Mouse (Mus musculus) adrenal gland, adult 8-10 months (tissue): ENCODE measurements around the gene 4933425L06Rik. TPM values are rescaled to one million over a fixed set of nuclear protein-coding genes. Genes with fewer than 3 reads are reported as not detected.
A peak's percentile ranks its signal among the peaks of the same experiment; 100 is the strongest.

ENCODE experiments used
- DNase-seq: peaks from one replicate; pipeline ENCODE4 v3.0.0; 2022
- total RNA-seq, 4 experiments: library from RNA; stranded (reverse); gene quantifications; 2 replicates each; pipeline ENCODE4 v1.2.4; 2022

The 4933425L06Rik gene
- not detected for total RNA-seq

GRCm38 (mm10) chr13:105081862-105082261, at the start of gene 4933425L06Rik:
4933425L06Rik (plus strand) TSS chr13:105082122.
- DNase-seq, result no peak

- no peak for DNase-seq
Observed at GRCm38 (mm10) chr13:105037816-105038215, 44.1 kb upstream of the 4933425L06Rik start.

GRCm38 (mm10) chr13:105038334-105038733, 43.6 kb upstream of the 4933425L06Rik start:
- no peak for DNase-seq

- DNase-seq, result no peak
Observed at GRCm38 (mm10) chr13:105043882-105044281, 38.0 kb upstream of the 4933425L06Rik start.

GRCm38 (mm10) chr13:105047377-105047776, 34.5 kb upstream of the 4933425L06Rik start:
- no peak for DNase-seq

GRCm38 (mm10) chr13:105048662-105049061, 33.3 kb upstream of the 4933425L06Rik start:
- DNase-seq, result no peak

- no peak for DNase-seq
Observed at GRCm38 (mm10) chr13:105051432-105051831, 30.5 kb upstream of the 4933425L06Rik start.

- DNase-seq, result no peak
Observed at GRCm38 (mm10) chr13:105053618-105054017, 28.3 kb upstream of the 4933425L06Rik start.

GRCm38 (mm10) chr13:105054181-105054940, 27.6 kb upstream of the 4933425L06Rik start, which contains the start of gene Rgs7bp:
Rgs7bp (minus strand) TSS chr13:105054930.
- DNase-seq, result peak; percentile 26

- DNase-seq, result no peak
Observed at GRCm38 (mm10) chr13:105054941-105055309, 27.0 kb upstream of the 4933425L06Rik start.

- no peak for DNase-seq
Observed at GRCm38 (mm10) chr13:105055374-105055773, 26.5 kb upstream of the 4933425L06Rik start.

- DNase-seq, result no peak
Observed at GRCm38 (mm10) chr13:105066119-105066518, 15.8 kb upstream of the 4933425L06Rik start.

- DNase-seq, result no peak
Observed at GRCm38 (mm10) chr13:105066890-105067845, 14.8 kb upstream of the 4933425L06Rik start.

- no peak for DNase-seq
Observed at GRCm38 (mm10) chr13:105089276-105089675, 7.4 kb downstream of the 4933425L06Rik start.

- no peak for DNase-seq
Observed at GRCm38 (mm10) chr13:105096316-105096715, 14.4 kb downstream of the 4933425L06Rik start.

- no peak for DNase-seq
Observed at GRCm38 (mm10) chr13:105100705-105101104, 18.8 kb downstream of the 4933425L06Rik start.

GRCm38 (mm10) chr13:105104385-105104784, 22.5 kb downstream of the 4933425L06Rik start:
- no peak for DNase-seq

GRCm38 (mm10) chr13:105111599-105111998, 29.7 kb downstream of the 4933425L06Rik start:
- DNase-seq, result no peak

- DNase-seq, result no peak
Observed at GRCm38 (mm10) chr13:105121617-105122016, 39.7 kb downstream of the 4933425L06Rik start.

GRCm38 (mm10) chr13:105122092-105122491, 40.2 kb downstream of the 4933425L06Rik start:
- no peak for DNase-seq

GRCm38 (mm10) chr13:105130080-105130479, 48.2 kb downstream of the 4933425L06Rik start:
- no peak for DNase-seq

GRCm38 (mm10) chr13:105132370-105132769, 50.4 kb downstream of the 4933425L06Rik start:
- DNase-seq, result no peak

- no peak for DNase-seq
Observed at GRCm38 (mm10) chr13:105132776-105133175, 50.9 kb downstream of the 4933425L06Rik start.
